Mouse (Mus musculus) right cerebral cortex, adult 18-20 months (tissue): ENCODE measurements around the gene Gm36079.
A peak's percentile ranks its signal among the peaks of the same experiment; 100 is the strongest.
"Not testable (repeated sequence)": the region's sequence is repeated elsewhere in the genome, so short reads cannot be mapped to it uniquely, and the experiment has no call there.

Experiments used
- DNase-seq: peaks from one replicate; pipeline ENCODE4 v3.0.0; 2022; ENCODE audit warnings: mixed read lengths

Gm36079 gene

DNA sequence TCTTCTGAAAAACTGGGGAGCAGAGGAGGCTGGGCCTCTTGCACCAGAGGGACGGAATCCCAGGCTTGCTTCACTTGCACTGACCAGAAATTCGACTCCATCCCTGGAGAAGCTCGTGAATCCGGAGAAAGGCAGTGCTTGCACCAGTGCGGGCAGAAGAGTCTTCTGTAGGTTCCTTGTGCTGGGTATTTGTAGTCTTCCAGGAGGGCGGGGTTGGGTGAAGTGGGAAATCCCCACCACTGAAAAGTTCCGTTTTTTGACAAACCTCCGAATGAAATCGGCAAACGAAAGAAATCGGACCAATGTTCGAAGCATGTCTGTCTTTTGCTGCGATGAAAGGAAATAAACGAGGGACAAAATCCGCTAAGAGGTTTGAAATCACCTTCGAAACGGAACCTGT, at the start of gene Gm36079:
Gene Gm36079 (minus strand): TSS at position 101 of the 400 bp plus-strand sequence.
- DNase-seq: not testable (repeated sequence)

- DNase-seq: not testable (repeated sequence)
These were observed 44.1 kb upstream of the Gm36079 start for GRCm38 (mm10) chr13:120070878-120071277.

DNA sequence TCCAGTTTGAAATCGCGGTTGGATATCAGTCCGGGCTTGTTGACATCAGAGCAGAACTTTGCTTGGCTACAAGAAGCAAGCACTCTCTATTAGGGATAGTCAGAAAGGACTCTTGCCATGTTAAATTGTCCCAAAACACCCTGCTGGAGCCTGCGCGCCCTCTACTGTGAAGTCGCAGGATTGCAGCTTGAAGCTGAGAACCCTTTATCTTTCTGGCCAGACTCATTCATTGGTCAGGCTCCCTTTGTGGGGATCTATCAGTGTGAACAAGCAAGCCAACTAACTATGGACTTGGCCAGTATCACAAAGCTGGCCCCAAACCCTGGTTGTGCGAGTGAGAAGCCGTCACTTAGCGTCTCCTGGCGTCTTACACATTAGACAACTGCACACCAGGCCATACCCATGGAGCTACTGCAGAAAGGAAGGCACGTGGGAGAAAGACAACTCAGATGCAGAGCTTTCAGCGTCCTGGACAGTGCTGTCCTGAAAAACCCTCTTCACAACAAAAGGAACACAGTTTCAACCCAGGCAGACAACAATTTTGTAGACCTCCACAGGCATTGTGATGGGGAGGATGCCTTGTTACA, 43.3 kb upstream of the Gm36079 start:
- not testable (repeated sequence) for DNase-seq

DNA sequence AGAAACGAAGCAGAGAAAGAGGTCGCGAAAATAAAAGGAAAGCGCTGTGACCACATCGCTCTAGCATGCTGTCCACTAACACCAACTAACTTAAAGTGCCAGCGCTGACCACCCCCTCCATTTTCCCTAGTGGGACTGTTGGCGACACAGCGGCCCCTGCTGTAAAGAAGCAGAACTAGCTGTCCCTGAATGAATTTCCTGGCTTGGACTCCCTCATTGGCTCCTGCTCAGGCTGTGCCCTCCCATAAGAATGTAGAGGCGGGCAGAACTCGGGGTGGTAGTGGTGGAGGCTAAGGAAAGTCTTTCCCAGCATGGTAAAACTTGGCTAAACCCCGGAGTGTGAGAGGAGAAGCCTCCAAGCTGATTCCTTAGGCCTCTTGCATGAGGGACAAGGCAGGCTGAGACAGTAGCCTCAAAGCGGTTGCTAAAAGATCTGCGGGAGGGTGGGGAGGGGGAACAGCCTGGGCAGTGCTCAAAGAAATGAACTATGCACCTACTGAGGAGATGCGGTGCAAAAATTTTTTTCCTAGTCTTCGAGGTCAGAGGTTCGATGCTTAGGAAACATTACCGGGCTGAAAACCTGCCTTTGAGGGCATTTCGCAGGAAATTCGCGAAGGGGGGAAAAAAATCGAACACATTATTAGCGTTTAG, 36.8 kb upstream of the Gm36079 start:
- DNase-seq: not testable (repeated sequence)

DNA sequence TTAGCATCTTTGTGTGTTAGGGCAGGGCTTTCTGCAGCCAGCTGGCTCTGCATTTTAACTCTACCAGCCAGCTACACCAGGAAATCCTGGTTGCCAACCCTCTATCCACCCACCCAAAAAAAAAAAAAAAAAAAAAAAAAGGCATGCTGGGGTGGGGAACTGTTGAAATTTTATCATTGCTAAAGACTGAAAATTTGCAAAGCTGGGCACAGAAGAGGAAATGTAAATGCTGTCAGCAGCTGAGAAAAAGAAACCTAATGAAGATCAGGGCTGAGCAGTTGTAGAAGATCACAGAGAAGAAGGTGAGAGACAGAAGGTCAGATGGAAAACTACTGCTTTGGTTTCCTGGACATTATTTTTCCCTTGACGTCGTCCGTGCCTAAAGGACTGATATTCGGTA, 36.1 kb upstream of the Gm36079 start:
- not testable (repeated sequence) for DNase-seq

DNA sequence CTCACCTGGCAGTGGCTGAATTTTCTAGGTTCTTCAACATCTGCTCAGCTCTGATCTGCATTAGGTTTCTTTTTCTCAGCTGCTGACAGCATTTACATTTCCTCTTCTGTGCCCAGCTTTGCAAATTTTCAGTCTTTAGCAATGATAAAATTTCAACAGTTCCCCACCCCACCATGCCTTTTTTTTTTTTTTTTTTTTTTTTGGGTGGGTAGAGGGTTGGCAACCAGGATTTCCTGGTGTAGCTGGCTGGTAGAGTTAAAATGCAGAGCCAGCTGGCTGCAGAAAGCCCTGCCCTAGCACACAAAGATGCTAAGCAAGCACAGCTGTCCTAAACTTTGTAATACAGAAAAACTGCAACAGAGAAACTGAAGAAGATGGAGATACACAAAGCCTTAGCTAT, 25.3 kb upstream of the Gm36079 start, which contains the start of gene Gm21188:
Gene Gm21188 (minus strand): TSS at position 110 of the 400 bp plus-strand sequence.
- DNase-seq: not testable (repeated sequence)

DNA sequence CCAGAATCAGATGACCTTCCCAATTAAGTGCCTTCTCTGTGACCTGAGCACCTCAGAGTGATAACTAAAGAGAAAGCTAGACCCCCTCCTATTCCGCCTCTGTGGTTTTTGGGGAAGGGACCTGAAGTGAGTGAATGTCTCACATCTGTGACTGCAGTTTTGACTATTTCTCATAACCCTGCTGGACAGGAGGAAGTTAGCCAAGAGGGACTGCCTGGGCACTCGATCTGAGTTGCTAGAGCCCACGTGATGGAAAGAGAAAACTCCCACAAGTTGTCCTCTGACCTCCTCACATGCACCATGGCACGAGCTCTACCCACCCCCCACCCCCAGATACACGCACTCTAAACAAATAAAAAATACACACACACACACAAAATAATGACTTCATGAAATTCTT, 21.8 kb upstream of the Gm36079 start:
- not testable (repeated sequence) for DNase-seq

DNA sequence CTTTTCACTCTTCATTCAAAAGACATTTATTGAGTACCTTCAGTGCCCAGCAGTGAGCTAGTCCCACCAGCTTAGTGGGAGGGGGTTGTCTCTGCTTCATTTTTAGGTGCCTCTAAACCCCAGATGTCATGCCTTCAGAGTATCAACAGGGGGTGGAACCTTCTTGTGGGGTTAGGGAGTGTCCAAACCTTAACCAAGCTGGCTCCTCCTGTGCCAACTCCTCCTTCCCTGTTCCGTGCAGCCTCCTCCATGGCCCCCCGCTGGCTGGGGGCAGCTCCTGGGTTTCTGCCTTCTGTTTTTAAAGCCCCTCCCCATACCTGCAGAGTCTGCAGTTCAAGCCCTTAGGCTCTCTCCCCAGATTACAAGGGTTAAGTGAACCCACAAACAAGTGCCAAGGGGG, 21.4 kb upstream of the Gm36079 start:
- not testable (repeated sequence) for DNase-seq

DNA sequence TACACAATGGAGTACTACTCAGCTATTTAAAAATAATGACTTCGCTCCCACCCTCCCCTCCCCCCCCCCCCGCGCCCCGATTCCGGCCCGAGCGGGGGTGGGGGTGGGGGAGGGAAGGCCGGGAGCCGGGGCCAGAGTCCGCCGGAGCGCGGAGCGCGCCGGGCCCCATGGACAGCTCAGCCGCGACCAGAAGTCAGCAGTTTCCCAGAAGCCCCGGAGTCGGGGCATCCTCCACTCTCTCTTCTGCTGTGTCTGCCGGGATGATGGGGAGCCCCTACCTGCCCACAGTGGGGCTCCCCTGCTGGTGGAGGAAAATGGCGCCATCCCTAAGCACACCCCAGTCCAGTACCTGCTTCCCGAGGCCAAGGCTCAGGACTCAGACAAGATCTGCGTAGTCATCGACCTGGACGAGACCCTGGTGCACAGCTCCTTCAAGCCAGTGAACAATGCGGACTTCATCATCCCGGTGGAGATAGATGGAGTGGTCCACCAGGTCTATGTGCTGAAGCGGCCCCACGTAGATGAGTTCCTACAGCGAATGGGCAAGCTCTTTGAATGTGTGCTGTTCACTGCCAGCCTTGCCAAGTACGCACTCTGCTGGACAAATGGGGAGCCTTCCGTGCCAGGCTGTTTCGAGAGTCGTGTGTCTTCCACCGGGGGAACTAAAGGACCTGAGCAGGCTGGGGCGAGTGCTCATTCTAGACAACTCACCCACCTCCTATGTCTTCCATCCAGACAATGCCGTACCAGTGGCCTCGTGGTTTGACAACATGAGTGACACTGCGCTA, 19.8 kb upstream of the Gm36079 start:
- not testable (repeated sequence) for DNase-seq

DNA sequence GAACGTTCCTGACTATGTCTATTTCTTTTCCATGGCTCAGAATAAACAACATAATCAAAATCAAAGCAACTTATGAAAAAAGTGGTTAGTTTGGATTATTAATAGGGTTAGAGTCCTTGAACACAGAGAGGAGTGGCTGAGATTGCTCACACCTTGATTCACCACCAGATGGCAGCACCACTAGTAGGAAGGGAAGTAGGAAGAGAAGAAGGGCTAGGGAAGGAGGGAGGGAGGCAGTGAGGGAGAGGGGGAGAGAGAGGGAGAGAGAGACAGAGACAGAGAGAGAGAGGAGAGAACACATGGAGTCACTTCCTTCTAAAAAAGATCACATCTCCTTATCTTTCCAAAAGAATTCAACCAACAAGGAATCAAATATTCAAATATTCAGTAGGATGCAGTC, 14.3 kb upstream of the Gm36079 start:
- peak; percentile 15 for DNase-seq

DNA sequence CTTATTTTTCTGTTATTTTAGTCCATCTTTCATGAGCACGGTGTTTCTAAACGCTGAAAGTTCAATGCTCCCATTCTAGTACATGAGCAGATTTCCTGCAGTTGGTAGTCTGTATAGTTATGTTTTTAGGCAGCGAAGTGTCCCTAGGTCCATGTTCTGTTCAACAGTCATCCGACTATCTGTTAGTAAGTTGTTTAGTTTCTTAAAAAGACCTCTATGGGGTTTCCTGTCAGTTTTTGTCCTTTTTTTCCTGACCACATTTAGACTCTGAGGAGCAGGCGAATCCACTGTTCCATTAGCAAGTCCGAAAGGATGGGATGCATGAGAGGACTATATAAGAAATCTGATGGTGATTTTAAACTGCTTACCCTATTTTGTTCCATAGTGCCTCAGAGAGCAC, 11.1 kb upstream of the Gm36079 start:
- DNase-seq: not testable (repeated sequence)

- DNase-seq: not testable (repeated sequence)
These were observed 9.8 kb upstream of the Gm36079 start for GRCm38 (mm10) chr13:120036577-120037115.

DNA sequence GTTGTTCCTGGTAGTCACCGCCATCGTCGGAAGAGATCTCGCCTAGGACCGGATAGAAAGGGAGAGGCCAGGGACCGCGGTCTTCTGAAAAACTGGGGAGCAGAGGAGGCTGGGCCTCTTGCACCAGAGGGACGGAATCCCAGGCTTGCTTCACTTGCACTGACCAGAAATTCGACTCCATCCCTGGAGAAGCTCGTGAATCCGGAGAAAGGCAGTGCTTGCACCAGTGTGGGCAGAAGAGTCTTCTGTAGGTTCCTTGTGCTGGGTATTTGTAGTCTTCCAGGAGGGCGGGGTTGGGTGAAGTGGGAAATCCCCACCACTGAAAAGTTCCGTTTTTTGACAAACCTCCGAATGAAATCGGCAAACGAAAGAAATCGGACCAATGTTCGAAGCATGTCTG, 8.3 kb upstream of the Gm36079 start:
- not testable (repeated sequence) for DNase-seq

DNA sequence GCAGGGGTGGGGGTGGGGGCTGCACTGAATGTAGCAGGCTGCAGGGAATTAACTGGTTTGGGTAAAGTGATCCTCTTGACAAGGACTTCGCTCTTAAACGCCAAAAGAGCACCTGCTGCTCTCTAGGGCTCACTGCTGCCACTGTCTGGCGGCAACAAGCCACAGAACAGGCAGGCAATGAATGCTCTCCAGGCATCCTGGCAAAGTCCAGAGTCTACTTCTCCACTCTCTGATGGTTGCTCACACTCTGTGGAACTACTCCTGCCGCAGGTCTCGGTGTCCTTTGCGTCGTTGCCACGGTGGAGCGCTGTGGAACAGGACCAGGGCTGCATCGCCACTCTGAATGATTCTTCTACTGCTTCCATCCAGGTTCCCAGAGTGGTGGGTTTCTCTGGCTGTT, 7.8 kb upstream of the Gm36079 start:
- not testable (repeated sequence) for DNase-seq

DNA sequence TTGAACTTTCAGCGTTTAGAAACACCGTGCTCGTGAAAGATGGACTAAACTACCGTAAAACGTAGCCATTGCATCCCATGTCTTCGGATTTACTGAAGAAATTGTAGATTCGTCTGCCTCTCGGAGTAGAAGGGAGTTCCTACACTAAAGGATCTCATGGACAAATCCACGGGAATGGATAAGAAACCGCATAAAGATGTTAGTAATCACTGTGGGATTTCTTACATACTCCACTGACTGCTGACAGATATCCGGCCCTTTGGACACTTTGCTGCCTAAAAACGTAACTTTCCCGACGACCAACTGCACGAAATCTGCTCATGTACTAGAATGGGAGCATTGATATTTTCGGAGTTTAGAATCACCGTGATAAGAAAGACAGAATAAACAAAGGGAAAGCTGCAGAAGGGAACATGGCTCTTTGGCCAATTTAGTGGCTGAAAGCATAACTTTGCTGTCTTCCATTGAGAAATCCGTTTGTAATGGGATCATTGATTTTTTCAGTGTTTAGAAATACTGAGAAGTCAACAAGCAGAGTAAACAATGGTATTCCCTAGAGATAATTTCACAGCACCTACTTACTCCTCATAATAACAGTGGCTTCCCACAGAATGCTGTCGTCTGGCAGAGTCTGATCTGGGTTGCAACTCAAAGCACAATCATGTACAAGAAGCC, 6.8 kb upstream of the Gm36079 start:
- peak; percentile 17 for DNase-seq

DNA sequence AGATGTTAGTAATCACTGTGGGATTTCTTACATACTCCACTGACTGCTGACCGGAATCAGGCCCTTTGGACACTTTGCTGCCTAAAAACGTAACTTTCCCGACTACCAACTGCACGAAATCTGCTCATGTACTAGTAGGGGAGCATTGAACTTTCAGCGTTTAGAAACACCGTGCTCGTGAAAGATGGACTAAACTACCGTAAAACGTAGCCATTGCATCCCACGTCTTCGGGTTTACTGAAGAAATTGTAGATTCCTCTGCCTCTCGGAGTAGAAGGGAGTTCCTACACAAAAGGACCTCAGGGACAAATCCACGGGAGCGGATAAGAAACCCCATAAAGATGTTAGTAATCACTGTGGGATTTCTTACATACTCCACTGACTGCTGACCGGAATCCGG, 4.9 kb upstream of the Gm36079 start:
- DNase-seq: peak; percentile 6

DNA sequence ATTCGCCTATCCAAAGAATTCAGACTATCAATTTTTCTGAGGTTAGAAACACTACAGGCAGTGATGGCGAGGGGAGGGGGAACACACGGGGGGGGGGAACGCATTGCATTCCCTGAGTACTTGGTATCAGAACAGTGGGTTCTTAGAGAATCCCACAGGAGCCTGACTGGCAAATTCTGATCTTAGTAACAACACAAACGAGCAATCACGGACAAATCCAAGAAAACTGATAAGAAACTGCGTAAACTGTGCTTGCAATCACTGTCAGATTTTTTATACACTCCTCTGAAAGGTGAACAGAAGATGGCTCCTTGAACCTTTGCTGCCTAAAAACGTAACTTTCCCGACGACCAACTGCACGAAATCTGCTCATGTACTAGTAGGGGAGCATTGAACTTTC, 557 bp upstream of the Gm36079 start:
- DNase-seq: not testable (repeated sequence)

DNA sequence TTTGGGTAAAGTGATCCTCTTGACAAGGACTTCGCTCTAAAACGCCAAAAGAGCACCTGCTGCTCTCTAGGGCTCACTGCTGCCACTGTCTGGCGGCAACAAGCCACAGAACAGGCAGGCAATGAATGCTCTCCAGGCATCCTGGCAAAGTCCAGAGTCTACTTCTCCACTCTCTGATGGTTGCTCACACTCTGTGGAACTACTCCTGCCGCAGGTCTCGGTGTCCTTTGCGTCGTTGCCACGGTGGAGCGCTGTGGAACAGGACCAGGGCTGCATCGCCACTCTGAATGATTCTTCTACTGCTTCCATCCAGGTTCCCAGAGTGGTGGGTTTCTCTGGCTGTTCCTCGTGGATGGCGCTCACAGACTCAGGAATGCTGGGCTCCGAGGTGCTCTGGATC, 438 bp downstream of the Gm36079 start:
- DNase-seq: not testable (repeated sequence)

GRCm38 (mm10) chr13:120025576-120025975, 1.2 kb downstream of the Gm36079 start:
- not testable (repeated sequence) for DNase-seq

DNA sequence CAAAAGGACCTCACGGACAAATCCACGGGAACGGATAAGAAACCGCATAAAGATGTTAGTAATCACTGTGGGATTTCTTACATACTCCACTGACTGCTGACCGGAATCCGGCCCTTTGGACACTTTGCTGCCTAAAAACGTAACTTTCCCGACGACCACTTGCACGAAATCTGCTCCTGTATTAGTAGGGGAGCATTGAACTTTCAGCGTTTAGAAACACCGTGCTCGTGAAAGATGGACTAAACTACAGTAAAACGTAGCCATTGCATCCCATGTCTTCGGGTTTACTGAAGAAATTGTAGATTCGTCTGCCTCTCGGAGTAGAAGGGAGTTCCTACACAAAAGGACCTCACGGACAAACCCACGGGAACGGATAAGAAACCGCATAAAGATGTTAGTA, 1.8 kb downstream of the Gm36079 start:
- not testable (repeated sequence) for DNase-seq

DNA sequence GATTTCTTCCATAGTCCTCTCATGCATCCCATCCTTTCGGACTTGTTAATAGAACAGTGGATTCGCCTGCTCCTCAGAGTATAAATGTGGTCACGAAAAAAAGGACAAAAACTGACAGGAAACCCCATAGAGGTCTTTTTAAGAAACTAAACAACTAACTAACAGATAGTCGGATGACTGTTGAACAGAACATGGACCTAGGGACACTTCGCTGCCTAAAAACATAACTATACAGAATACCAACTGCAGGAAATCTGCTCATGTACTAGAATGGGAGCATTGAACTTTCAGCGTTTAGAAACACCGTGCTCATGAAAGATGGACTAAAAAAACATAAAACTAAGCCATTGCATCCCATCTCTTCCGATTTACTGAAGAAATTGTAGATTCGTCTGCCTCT, 2.2 kb downstream of the Gm36079 start:
- DNase-seq: not testable (repeated sequence)

GRCm38 (mm10) chr13:120021477-120021876, 5.3 kb downstream of the Gm36079 start:
- DNase-seq: not testable (repeated sequence)
